Mouse (Mus musculus): ENCODE measurements around the gene H3f3a. TPM values are rescaled to one million over a fixed set of nuclear protein-coding genes. Genes with fewer than 3 reads are reported as not detected.
"Not testable (repeated sequence)": the region's sequence is repeated elsewhere in the genome, so short reads cannot be mapped to it uniquely, and the experiment has no call there.

The H3f3a gene
- polyA plus RNA-seq, 1 experiment from 2014 or later, result 3,827 TPM

GRCm38 (mm10) chr1:180841561-180842300, 28.0 kb upstream of the H3f3a start:
- H3K4me1 ChIP-seq (ENCODE audit: control insufficient read depth, insufficient read depth, low read length), result no peaks in the 10 kb centered on the region
- no peak overlapping the region for H3K4me3 ChIP-seq (replicated peaks; ENCODE audit: low read depth, low read length)
- H3K36me3 ChIP-seq (ENCODE audit: control insufficient read depth, insufficient read depth, low read length), result no peaks in the 10 kb centered on the region
- no peak for DNase-seq
- no peak overlapping the region for H3K9ac ChIP-seq (replicated peaks; ENCODE audit: low read length)
- H3K4me2 ChIP-seq (ENCODE audit: low read length), result no peak overlapping the region
- H3K27me3 ChIP-seq (ENCODE audit: control insufficient read depth, insufficient read depth, low read length), result no peaks in the 10 kb centered on the region
- 87% methylated on average over 8 of the region's 8 CpGs for WGBS
- no peaks in the 10 kb centered on the region for H3K9me3 ChIP-seq (ENCODE audit: control insufficient read depth, low read length)
- no peak overlapping the region for H3K27ac ChIP-seq (replicated peaks; ENCODE audit: low read depth, low read length)
- ATAC-seq (ENCODE audit: low FRiP score, low TSS enrichment), result no peak

- Histone ChIP-seq H3K9me3 (ENCODE audit: control insufficient read depth, low read length) (no peaks in the 10 kb centered on the region), H3K27ac (replicated peaks; ENCODE audit: low read depth, low read length) (no peak overlapping the region), H3K4me2 (ENCODE audit: low read length) (no peak overlapping the region), H3K27me3 (ENCODE audit: control insufficient read depth, insufficient read depth, low read length) (no peaks in the 10 kb centered on the region), H3K4me1 (ENCODE audit: control insufficient read depth, insufficient read depth, low read length) (no peaks in the 10 kb centered on the region), H3K4me3 (replicated peaks; ENCODE audit: low read depth, low read length) (no peak overlapping the region), H3K9ac (replicated peaks; ENCODE audit: low read length) (no peak overlapping the region), H3K36me3 (ENCODE audit: control insufficient read depth, insufficient read depth, low read length) (no peaks in the 10 kb centered on the region)
- ATAC-seq (ENCODE audit: low FRiP score, low TSS enrichment) (no peak), DNase-seq (no peak)
- 69% methylated on average over 8 of the region's 8 CpGs for WGBS
Measured at GRCm38 (mm10) chr1:180839201-180839910, 25.6 kb upstream of the H3f3a start.

GRCm38 (mm10) chr1:180838014-180838413, 24.3 kb upstream of the H3f3a start:
- Histone ChIP-seq H3K4me3 (replicated peaks; ENCODE audit: low read depth, low read length) (no peak overlapping the region), H3K9me3 (ENCODE audit: control insufficient read depth, low read length) (no peaks in the 10 kb centered on the region), H3K27me3 (ENCODE audit: control insufficient read depth, insufficient read depth, low read length) (no peaks in the 10 kb centered on the region), H3K27ac (replicated peaks; ENCODE audit: low read depth, low read length) (no peak overlapping the region), H3K4me1 (ENCODE audit: control insufficient read depth, insufficient read depth, low read length) (no peaks in the 10 kb centered on the region), H3K4me2 (ENCODE audit: low read length) (no peak overlapping the region), H3K9ac (replicated peaks; ENCODE audit: low read length) (no peak overlapping the region), H3K36me3 (ENCODE audit: control insufficient read depth, insufficient read depth, low read length) (no peaks in the 10 kb centered on the region)
- no peak for ATAC-seq (ENCODE audit: low FRiP score, low TSS enrichment)
- DNase-seq, result no peak
- WGBS, result 66% methylated on average over 6 of the region's 6 CpGs

- 90% methylated on average over 5 of the region's 5 CpGs for WGBS
- Histone ChIP-seq H3K9me3 (ENCODE audit: control insufficient read depth, low read length) (no peaks in the 10 kb centered on the region), H3K4me1 (ENCODE audit: control insufficient read depth, insufficient read depth, low read length) (no peaks in the 10 kb centered on the region), H3K4me3 (replicated peaks; ENCODE audit: low read depth, low read length) (no peak overlapping the region), H3K9ac (replicated peaks; ENCODE audit: low read length) (no peak overlapping the region), H3K4me2 (ENCODE audit: low read length) (no peak overlapping the region), H3K36me3 (ENCODE audit: control insufficient read depth, insufficient read depth, low read length) (no peaks in the 10 kb centered on the region), H3K27ac (replicated peaks; ENCODE audit: low read depth, low read length) (no peak overlapping the region), H3K27me3 (ENCODE audit: control insufficient read depth, insufficient read depth, low read length) (no peaks in the 10 kb centered on the region)
- ATAC-seq (ENCODE audit: low FRiP score, low TSS enrichment) (no peak), DNase-seq (no peak)
Measured at GRCm38 (mm10) chr1:180837186-180837585, 23.4 kb upstream of the H3f3a start.

GRCm38 (mm10) chr1:180836467-180836866, 22.7 kb upstream of the H3f3a start:
- not testable (repeated sequence) for H3K9ac ChIP-seq (replicated peaks; ENCODE audit: low read length); H3K4me2 ChIP-seq (ENCODE audit: low read length); H3K4me3 ChIP-seq (replicated peaks; ENCODE audit: low read depth, low read length); H3K36me3 ChIP-seq (ENCODE audit: control insufficient read depth, insufficient read depth, low read length); ATAC-seq (ENCODE audit: low FRiP score, low TSS enrichment); H3K4me1 ChIP-seq (ENCODE audit: control insufficient read depth, insufficient read depth, low read length); H3K27ac ChIP-seq (replicated peaks; ENCODE audit: low read depth, low read length); DNase-seq; H3K9me3 ChIP-seq (ENCODE audit: control insufficient read depth, low read length); H3K27me3 ChIP-seq (ENCODE audit: control insufficient read depth, insufficient read depth, low read length)
- WGBS, result 95% methylated on average over 8 of the region's 8 CpGs

GRCm38 (mm10) chr1:180835273-180836015, 21.7 kb upstream of the H3f3a start:
- H3K4me2 ChIP-seq (ENCODE audit: low read length), result no peak overlapping the region
- no peak overlapping the region for H3K9ac ChIP-seq (replicated peaks; ENCODE audit: low read length)
- WGBS, result 78% methylated on average over 10 of the region's 10 CpGs
- H3K4me3 ChIP-seq (replicated peaks; ENCODE audit: low read depth, low read length), result no peak overlapping the region
- no peaks in the 10 kb centered on the region for H3K9me3 ChIP-seq (ENCODE audit: control insufficient read depth, low read length)
- no peak for DNase-seq
- no peaks in the 10 kb centered on the region for H3K36me3 ChIP-seq (ENCODE audit: control insufficient read depth, insufficient read depth, low read length)
- no peak overlapping the region for H3K27ac ChIP-seq (replicated peaks; ENCODE audit: low read depth, low read length)
- H3K4me1 ChIP-seq (ENCODE audit: control insufficient read depth, insufficient read depth, low read length), result no peaks in the 10 kb centered on the region
- no peaks in the 10 kb centered on the region for H3K27me3 ChIP-seq (ENCODE audit: control insufficient read depth, insufficient read depth, low read length)
- no peak for ATAC-seq (ENCODE audit: low FRiP score, low TSS enrichment)

GRCm38 (mm10) chr1:180830588-180831346, 17.0 kb upstream of the H3f3a start:
- Histone ChIP-seq H3K4me2 (ENCODE audit: low read length) (no peak overlapping the region), H3K9me3 (ENCODE audit: control insufficient read depth, low read length) (no peaks in the 10 kb centered on the region; the same call in 1 of the 2 replicates), H3K4me1 (ENCODE audit: control insufficient read depth, insufficient read depth, low read length) (no peaks in the 10 kb centered on the region), H3K36me3 (ENCODE audit: control insufficient read depth, insufficient read depth, low read length) (no peaks in the 10 kb centered on the region), H3K9ac (replicated peaks; ENCODE audit: low read length) (no peak overlapping the region), H3K27ac (replicated peaks; ENCODE audit: low read depth, low read length) (no peak overlapping the region), H3K4me3 (replicated peaks; ENCODE audit: low read depth, low read length) (no peak overlapping the region), H3K27me3 (ENCODE audit: control insufficient read depth, insufficient read depth, low read length) (no peaks in the 10 kb centered on the region)
- ATAC-seq (ENCODE audit: low FRiP score, low TSS enrichment) (no peak), DNase-seq (no peak)
- WGBS, result 74% methylated on average over 14 of the region's 14 CpGs

GRCm38 (mm10) chr1:180830175-180830574, 16.4 kb upstream of the H3f3a start:
- Histone ChIP-seq H3K36me3 (ENCODE audit: control insufficient read depth, insufficient read depth, low read length) (no peaks in the 10 kb centered on the region), H3K4me3 (replicated peaks; ENCODE audit: low read depth, low read length) (no peak overlapping the region), H3K4me1 (ENCODE audit: control insufficient read depth, insufficient read depth, low read length) (no peaks in the 10 kb centered on the region), H3K27ac (replicated peaks; ENCODE audit: low read depth, low read length) (no peak overlapping the region), H3K4me2 (ENCODE audit: low read length) (no peak overlapping the region), H3K9ac (replicated peaks; ENCODE audit: low read length) (no peak overlapping the region), H3K9me3 (ENCODE audit: control insufficient read depth, low read length) (no peaks in the 10 kb centered on the region; the same call in 1 of the 2 replicates), H3K27me3 (ENCODE audit: control insufficient read depth, insufficient read depth, low read length) (no peaks in the 10 kb centered on the region)
- no peak for DNase-seq
- ATAC-seq (ENCODE audit: low FRiP score, low TSS enrichment), result no peak
- 88% methylated on average over 11 of the region's 11 CpGs for WGBS

Data from midbrain, embryonic 14.5 days (tissue).